Mouse (Mus musculus): ENCODE data around the gene Gm21985.

DNA sequence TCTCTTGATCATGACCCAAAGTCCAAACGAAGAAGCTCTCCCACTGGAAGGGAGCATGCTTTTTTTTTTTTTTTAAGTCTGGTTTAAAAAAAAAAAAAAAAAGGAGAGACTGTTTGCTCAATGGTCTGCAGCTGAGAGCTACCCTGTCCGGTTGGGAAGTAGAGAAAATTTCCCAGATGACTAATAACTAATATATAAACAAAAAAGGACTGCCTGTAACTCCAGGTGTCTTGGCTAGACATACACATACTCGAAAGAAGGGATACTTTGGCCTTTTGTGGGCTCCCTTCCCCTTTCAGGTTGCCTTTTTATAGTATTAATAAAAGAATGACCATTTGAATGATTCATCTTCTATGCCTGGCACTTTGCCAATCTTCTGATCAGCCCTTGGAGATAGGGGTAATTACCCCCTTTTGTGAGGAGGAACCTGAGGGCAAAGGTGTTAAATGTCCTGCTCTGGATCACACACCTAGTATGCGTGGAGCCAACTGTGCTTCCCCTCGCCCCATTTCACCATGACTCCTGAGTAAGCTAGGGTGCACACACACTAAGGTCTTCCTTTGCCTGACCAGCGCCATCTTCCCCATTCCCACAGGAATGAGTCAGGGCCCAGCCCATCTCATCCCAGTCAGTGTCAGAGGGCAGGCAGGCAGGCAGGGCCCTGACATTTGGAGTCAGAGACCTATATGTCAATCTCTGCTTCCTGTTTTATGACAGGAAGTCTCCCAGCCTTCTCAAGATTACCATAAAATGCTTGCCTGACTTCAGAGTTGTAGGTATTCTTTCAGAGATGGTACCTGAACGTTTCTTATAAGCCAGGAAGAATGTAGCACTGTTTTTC is 11.2 kb upstream of the Gm21985 start:
- TF ChIP-seq POLR2A (IDR thresholded peaks at IDR 0.05; ENCODE audit: insufficient read depth, low read length) (no peak), EP300 (IDR thresholded peaks at IDR 0.05; ENCODE audit: insufficient read depth, low read depth, low read length) (no peak), CTCF (IDR thresholded peaks at IDR 0.05; ENCODE audit: low read depth, low read length) (no peak)
